Mouse (Mus musculus) heart, adult 2 months (tissue): Measurements from ENCODE around the gene Slc25a29.

Experiments
- CTCF ChIP-seq: fragments of 200-600 bp; IDR thresholded peaks from 2 replicates; pipeline ENCODE4 v1.8.1; 2022; ENCODE audit warnings: antibody characterized with exemption, mild to moderate bottlenecking, moderate library complexity
- EP300 ChIP-seq: fragments of 200-500 bp; IDR thresholded peaks from 2 replicates; pipeline ENCODE4 v1.6.1; 2011; ENCODE audit warnings: low read depth, low read length, control low read depth; ENCODE audit not compliant: insufficient read depth
- POLR2A ChIP-seq: fragments of 200-500 bp; IDR thresholded peaks from 2 replicates; pipeline ENCODE4 v1.6.1; 2011; ENCODE audit warnings: mild to moderate bottlenecking, low read depth, low read length, control low read depth; ENCODE audit not compliant: insufficient read depth

- TF ChIP-seq CTCF: 0 out of 2 replicates have a peak, but pooled peaks have one; percentile 6
- no peak for TF ChIP-seq EP300
- TF ChIP-seq POLR2A: peak; percentile 76
These were observed 42.9 kb downstream of the Slc25a29 start, which contains the start of gene Yy1 for GRCm38 (mm10) chr12:108792546-108793452.
